Mouse (Mus musculus) heart, postnatal 0 days (tissue): ENCODE measurements around the gene Gpr153. TPM values are rescaled to one million over a fixed set of nuclear protein-coding genes. Genes with fewer than 3 reads are reported as not detected.

ENCODE experiments used
- ATAC-seq: fragments of 200-750 bp; cut with Nextera tagmentation; 2 replicates; pipeline ENCODE4 v1.8.0; 2017; ENCODE audit warnings: low read depth, moderate number of reproducible peaks, moderate library complexity; ENCODE audit not compliant: insufficient read depth
- DNase-seq: peaks from one replicate; pipeline ENCODE4 v3.0.0-alpha.2; 2016; ENCODE audit warnings: low spot score
- H3K27ac ChIP-seq: fragments of 300-500 bp; sonication (generic); 2 replicates; pipeline ENCODE4 v1.5.1; 2014; ENCODE audit warnings: low read depth, mild to moderate bottlenecking
- H3K27me3 ChIP-seq: fragments of 300-500 bp; sonication (generic); 2 replicates; pipeline ENCODE4 v1.6.1; 2014; ENCODE audit warnings: low read length, mixed read lengths; ENCODE audit not compliant: control insufficient read depth, insufficient read depth
- H3K36me3 ChIP-seq: fragments of 300-500 bp; sonication (generic); replicated peaks from 2 replicates; pipeline ENCODE4 v1.6.1; 2014; ENCODE audit warnings: low read length, mixed read lengths; ENCODE audit not compliant: control insufficient read depth, insufficient read depth
- H3K4me1 ChIP-seq: fragments of 300-500 bp; sonication (generic); 2 replicates; pipeline ENCODE4 v1.6.1; 2014; ENCODE audit warnings: antibody characterized with exemption; ENCODE audit not compliant: control insufficient read depth, insufficient read depth
- H3K4me2 ChIP-seq: fragments of 300-500 bp; sonication (generic); 2 replicates; pipeline ENCODE4 v1.6.1; 2014; ENCODE audit warnings: low read depth, mild to moderate bottlenecking, low read length, moderate library complexity
- H3K4me3 ChIP-seq: fragments of 300-500 bp; sonication (generic); 2 replicates; pipeline ENCODE4 v1.5.1; 2014; ENCODE audit warnings: low read depth, low read length
- H3K9ac ChIP-seq: fragments of 300-500 bp; sonication (generic); replicated peaks from 2 replicates; pipeline ENCODE4 v1.6.1; 2014; ENCODE audit warnings: low read depth, low read length, mixed read lengths
- H3K9me3 ChIP-seq: fragments of 300-500 bp; sonication (generic); replicated peaks from 2 replicates; pipeline ENCODE4 v1.6.1; 2016; ENCODE audit warnings: low read length; ENCODE audit not compliant: control insufficient read depth
- CTCF ChIP-seq: IDR thresholded peaks from 2 replicates; pipeline ENCODE4 v1.5.1; 2016; ENCODE audit warnings: antibody characterized with exemption, control low read depth, low read depth
- EP300 ChIP-seq: IDR thresholded peaks from 2 replicates; pipeline ENCODE4 v1.6.1; 2016; ENCODE audit warnings: antibody characterized with exemption, low read depth
- WGBS: fragments of 180-500 bp; shearing (Covaris S2); extraction: QIAGEN DNeasy Blood & Tissue Kit; methylation state at CpG from one replicate; pipeline ENCODE4 v1.1.7; 2014; 5-methylcytosine and 5-hydroxymethylcytosine counted together
- polyA plus RNA-seq: library from polyadenylated mRNA; unstranded; fragments of >200 nt; fragmentation: Nextera tagmentation; extraction: Ambion mirVana; gene quantifications from 2 replicates; pipeline ENCODE4 v1.2.1, GENCODE M21; 2015
- total RNA-seq: library from RNA; depleted of rRNA; stranded (reverse); fragments of >200 nt; gene quantifications from 2 replicates; pipeline ENCODE4 v1.2.3, GENCODE M21; 2014; ENCODE audit warnings: low replicate concordance

Gpr153 gene
- total and polyA plus RNA-seq, 2 experiments from 2014 or later, result 5.0 to 50.8 TPM

GRCm38 (mm10) chr4:152318517-152319234 is 44.6 kb downstream of the Gpr153 start, which contains the start of gene Rnf207:
Gene Rnf207 (minus strand): TSS chr4:152318993.
- H3K9ac ChIP-seq, result peak within 1 kb of the TSS; percentile 58
- DNase-seq (peak; percentile 79), ATAC-seq (peak; percentile 81)
- H3K4me1 ChIP-seq, result peaks cover 19% of the 10 kb centered on the region; the same call in 1 of the 2 replicates
- WGBS, result 2% methylated on average over 26 of the region's 26 CpGs
- H3K27me3 ChIP-seq, result peaks cover 19% of the 10 kb centered on the region
- no peaks in the 10 kb centered on the region for H3K36me3 ChIP-seq
- TF ChIP-seq CTCF, result peak; percentile 53
- TF ChIP-seq EP300, result no peak
- peak within 1 kb of the TSS; percentile 53 for H3K4me3 ChIP-seq
- H3K4me2 ChIP-seq, result peak within 1 kb of the TSS; percentile 76
- no peaks in the 10 kb centered on the region for H3K9me3 ChIP-seq
- peak within 1 kb of the TSS; percentile 99 for H3K27ac ChIP-seq

- DNase-seq (no peak), ATAC-seq (no peak)
- WGBS, result 62% methylated on average over 5 of the region's 5 CpGs
- H3K4me3 ChIP-seq, result no peak overlapping the region
- H3K4me2 ChIP-seq, result no peak overlapping the region
- no peak overlapping the region; the same call in 1 of the 2 replicates for H3K9ac ChIP-seq
- no peaks in the 10 kb centered on the region for H3K36me3 ChIP-seq
- no peak for TF ChIP-seq CTCF
- TF ChIP-seq EP300, result no peak
- peaks cover 5% of the 10 kb centered on the region for H3K4me1 ChIP-seq
- no peak overlapping the region for H3K27ac ChIP-seq
- H3K9me3 ChIP-seq, result no peaks in the 10 kb centered on the region
- no peaks in the 10 kb centered on the region for H3K27me3 ChIP-seq
Observed at GRCm38 (mm10) chr4:152321464-152321863, 47.4 kb downstream of the Gpr153 start.

- WGBS, result 49% methylated on average over 16 of the region's 16 CpGs
- no peaks in the 10 kb centered on the region for H3K9me3 ChIP-seq
- H3K9ac ChIP-seq, result no peak overlapping the region
- 0 out of 2 replicates have a peak overlapping the region, but pooled peaks have one; percentile 11 for H3K27ac ChIP-seq
- H3K27me3 ChIP-seq, result no peaks in the 10 kb centered on the region
- DNase-seq (no peak), ATAC-seq (peak; percentile 17; the same call in 1 of the 2 replicates)
- peaks cover 12% of the 10 kb centered on the region for H3K4me1 ChIP-seq
- peak overlapping the region; percentile 96 for H3K4me3 ChIP-seq
- H3K4me2 ChIP-seq, result peak overlapping the region; percentile 87
- H3K36me3 ChIP-seq, result peaks cover 14% of the 10 kb centered on the region
- no peak for TF ChIP-seq EP300
- no peak for TF ChIP-seq CTCF
Observed at GRCm38 (mm10) chr4:152324641-152325562, 50.9 kb downstream of the Gpr153 start.

GRCm38 (mm10) chr4:152325574-152326411 is 51.8 kb downstream of the Gpr153 start, which contains the start of gene Rpl22:
Gene Rpl22 (plus strand): TSS chr4:152325742.
- peaks cover 12% of the 10 kb centered on the region for H3K4me1 ChIP-seq
- peak; percentile 99 for DNase-seq
- peak; percentile 67; the same call in 1 of the 2 replicates for TF ChIP-seq EP300
- TF ChIP-seq CTCF, result peak; percentile 39
- H3K9me3 ChIP-seq, result no peaks in the 10 kb centered on the region
- peak; percentile 97 for ATAC-seq
- peak within 1 kb of the TSS; percentile 96 for H3K4me3 ChIP-seq
- H3K27me3 ChIP-seq, result no peaks in the 10 kb centered on the region
- H3K9ac ChIP-seq, result peak within 1 kb of the TSS; percentile 92
- peak within 1 kb of the TSS; percentile 50 for H3K27ac ChIP-seq
- WGBS, result under 1% methylated on average over 68 of the region's 70 CpGs
- peaks cover 23% of the 10 kb centered on the region for H3K36me3 ChIP-seq
- H3K4me2 ChIP-seq, result peak within 1 kb of the TSS; percentile 87

GRCm38 (mm10) chr4:152326543-152326942 is 52.5 kb downstream of the Gpr153 start:
- Histone ChIP-seq H3K27ac (no peak overlapping the region), H3K4me2 (peak overlapping the region; percentile 87), H3K4me1 (peaks cover 12% of the 10 kb centered on the region), H3K4me3 (peak overlapping the region; percentile 96), H3K9me3 (no peaks in the 10 kb centered on the region), H3K27me3 (no peaks in the 10 kb centered on the region), H3K36me3 (peaks cover 30% of the 10 kb centered on the region), H3K9ac (peak overlapping the region; percentile 92)
- TF ChIP-seq CTCF (no peak), EP300 (no peak)
- DNase-seq (no peak), ATAC-seq (no peak)
- WGBS, result 2% methylated on average over 11 of the region's 11 CpGs
